Mouse (Mus musculus) retina, postnatal 7 days (tissue): ENCODE results near the gene Prkar2a.

Experiments
- DNase-seq: peaks from one replicate; pipeline ENCODE4 v3.0.0-alpha.2; 2012; ENCODE audit warnings: low read depth, low spot score

Gene Prkar2a

GRCm38 (mm10) chr9:108795762-108796161 is 106.6 kb downstream of the Prkar2a start:
- DNase-seq = no peak

- DNase-seq = no peak
Measured at GRCm38 (mm10) chr9:108796351-108796981, 107.4 kb downstream of the Prkar2a start.

- no peak for DNase-seq
Measured at GRCm38 (mm10) chr9:108797477-108797876, 108.4 kb downstream of the Prkar2a start.

DNA sequence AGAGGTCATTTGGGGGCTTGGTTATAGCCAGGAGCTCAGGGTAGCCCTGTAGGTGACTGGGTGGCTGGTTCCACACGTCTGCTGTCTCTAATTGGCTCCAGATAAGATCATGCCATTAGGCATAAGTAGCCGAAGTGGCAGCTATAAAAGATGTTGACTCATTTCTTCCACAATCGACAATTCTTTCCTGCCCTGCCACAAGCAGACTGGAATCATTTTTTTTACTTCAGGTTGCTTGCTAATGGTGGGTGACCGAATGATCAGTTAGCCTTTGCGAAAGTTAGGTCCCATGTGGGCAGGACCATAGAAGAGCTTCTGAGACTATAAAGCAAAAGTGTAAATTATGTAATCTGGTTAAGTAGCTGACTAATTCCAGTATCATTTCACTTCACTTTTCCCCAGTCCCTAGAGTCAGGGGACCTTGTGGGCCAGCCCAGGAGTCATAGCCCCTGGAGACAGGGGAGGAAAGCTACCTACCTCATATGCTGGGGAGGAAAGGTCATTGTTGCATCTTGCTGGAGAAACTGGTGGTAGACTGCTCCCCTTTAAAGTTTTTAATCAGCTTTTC is 109.5 kb downstream of the Prkar2a start:
- DNase-seq = no peak

DNA sequence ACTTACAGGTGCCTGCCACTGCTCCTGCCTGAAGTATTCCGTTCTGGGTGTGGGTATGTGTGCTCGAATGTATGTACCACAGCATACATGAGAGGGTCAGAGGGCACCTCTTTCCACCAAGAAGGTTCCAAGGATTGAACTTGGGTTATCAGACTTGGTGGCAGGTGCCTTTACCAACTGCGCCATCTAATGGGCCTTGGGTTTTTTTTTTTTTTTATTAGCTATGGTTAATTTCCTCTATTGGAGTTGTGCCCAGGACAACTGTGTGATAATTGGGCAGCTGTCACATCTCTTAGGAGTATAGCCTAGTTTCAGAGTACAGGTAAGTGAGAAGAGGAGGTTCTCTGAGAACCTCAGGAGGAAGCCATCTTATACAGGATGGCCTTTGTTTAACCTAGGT is 110.5 kb downstream of the Prkar2a start:
- no peak for DNase-seq
